Mouse (Mus musculus) spleen, adult 2 months (tissue): ENCODE measurements around the gene Slc25a26.

Experiments used
- CTCF ChIP-seq: fragments of 200-500 bp; IDR thresholded peaks from 2 replicates; pipeline ENCODE4 v1.5.1; 2011; ENCODE audit warnings: mild to moderate bottlenecking, inconsistent platforms; ENCODE audit not compliant: insufficient read depth, insufficient read length, insufficient replicate concordance; ENCODE audit errors: extremely low read depth
- POLR2A ChIP-seq: fragments of 200-500 bp; IDR thresholded peaks from 2 replicates; pipeline ENCODE4 v1.6.1; 2011; ENCODE audit warnings: low read depth, low read length, inconsistent platforms

- TF ChIP-seq CTCF (no peak), POLR2A (no peak)
These were observed 126.7 kb downstream of the Slc25a26 start for GRCm38 (mm10) chr6:94626807-94627206.
